Mouse (Mus musculus): ENCODE measurements around the gene Taf5.

Gene Taf5

DNA sequence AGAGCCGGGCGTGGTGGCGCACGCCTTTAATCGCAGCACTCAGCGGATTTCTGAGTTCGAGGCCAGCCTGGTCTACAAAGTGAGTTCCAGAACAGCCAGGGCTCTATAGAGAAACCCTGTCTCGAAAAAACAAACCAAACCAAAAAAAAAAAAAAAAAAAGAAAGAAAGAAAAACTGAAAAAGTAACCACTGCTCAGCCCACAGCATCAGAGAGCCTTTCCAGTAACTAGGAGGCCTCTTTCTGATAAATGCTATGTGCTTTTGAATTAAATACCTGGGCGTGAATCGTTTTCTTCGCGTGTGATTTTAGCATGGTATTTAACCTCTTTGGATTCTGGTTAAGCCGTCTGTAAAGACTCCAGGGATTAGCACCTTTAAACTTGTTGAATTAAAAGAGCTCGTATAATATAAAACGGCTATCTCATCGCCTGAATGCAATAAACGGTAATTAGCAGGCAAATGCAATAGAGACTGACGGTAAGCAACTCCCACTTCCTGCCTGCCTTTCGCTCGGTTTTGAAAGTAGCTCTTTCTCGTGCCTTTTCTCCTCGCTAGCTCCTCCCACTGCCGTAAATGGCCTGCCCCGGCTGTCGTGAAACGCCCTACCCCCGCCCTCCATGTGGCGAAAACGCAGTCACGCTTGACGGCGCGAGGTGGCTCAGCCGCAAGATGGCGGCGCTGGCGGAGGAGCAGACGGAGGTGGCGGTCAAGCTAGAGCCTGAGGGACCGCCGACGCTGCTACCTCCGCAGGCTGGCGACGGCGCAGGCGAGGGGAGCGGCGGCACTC lies at the start of gene Taf5:
Taf5 (plus strand) TSS at position 651 of the 787 bp plus-strand sequence.
- DNase-seq (ENCODE audit: low read depth, low spot score): peak; percentile 99

DNA sequence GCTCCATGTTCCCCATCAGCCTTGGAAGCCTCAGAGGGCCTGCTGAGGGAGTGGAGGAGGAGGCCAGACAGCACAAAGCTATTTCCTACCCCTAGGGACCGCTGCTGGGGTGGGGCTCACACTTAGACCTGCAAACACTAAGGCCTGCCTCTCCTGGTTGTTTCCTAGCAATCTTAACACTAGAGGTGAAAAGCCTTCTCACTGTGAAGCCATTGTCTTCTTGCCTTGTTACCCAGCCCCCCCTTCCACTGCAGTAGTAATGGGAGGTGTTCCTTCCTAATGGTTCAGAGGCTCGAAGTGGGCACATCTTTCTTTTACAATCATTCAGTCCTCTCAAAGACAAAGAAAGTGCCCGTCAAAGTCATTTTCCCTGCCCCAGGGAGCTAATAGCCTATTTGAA lies 49.7 kb upstream of the Taf5 start:
- DNase-seq (ENCODE audit: low read depth, low spot score): no peak

DNA sequence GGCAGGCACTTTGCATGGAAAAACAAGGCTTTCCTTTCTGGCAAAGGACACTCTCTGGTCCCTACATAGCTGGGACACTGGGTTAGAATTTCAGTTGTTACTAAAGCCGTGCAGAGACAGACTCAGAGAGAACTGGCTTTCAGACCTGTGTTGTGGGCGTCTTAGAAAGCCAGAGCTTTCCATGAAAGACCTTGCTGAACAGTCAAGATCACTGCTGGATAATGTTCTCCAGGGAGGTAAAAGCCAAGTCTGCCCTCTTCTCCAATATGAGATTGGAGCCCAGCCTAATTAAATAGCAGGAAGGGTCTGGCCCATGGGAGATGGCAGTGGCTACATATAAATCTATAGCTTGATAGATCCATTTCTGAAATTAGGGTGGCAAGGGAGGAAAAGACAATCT lies 49.2 kb upstream of the Taf5 start:
- no peak for DNase-seq (ENCODE audit: low read depth, low spot score)

DNA sequence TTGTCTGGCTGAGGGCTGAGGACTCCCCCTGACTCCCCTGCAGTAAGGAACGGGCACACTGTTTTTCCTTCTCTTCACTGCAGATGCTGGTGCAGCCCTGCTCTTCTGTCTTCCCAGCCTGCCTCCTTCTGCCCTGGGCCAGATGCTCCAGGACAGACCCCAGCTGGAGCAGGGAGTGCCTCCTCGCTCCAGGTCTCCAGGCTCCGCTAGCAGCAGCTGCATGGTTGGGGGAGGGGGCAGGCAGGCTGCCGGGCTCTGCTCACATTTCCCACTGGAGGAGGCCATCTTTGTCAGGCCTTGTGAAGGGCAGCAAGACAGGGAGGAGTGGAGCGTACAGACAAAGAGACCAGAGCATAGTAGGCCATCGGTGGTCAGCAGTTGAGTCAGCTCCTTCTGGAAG lies 48.2 kb upstream of the Taf5 start:
- no peak for DNase-seq (ENCODE audit: low read depth, low spot score)

DNA sequence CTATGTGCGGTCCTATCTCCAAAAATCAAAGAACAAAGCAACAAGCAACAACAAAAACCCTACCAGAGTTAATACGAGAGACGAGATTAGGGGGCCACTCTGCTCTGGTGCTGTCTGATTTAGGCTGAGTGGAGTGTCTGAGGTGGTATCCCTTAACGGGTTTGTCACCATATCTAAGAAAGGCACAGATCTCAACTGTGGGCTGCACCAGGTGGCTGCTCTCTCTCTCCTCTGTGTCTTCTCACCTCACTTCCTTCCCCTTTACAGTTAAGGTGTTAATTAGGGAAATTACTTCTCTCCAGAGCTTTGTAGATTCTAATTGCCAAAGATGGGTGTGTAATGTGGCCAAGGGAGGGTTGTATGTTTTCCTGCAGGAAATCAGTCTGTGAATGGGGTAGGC lies 44.8 kb upstream of the Taf5 start:
- DNase-seq (ENCODE audit: low read depth, low spot score): no peak

DNA sequence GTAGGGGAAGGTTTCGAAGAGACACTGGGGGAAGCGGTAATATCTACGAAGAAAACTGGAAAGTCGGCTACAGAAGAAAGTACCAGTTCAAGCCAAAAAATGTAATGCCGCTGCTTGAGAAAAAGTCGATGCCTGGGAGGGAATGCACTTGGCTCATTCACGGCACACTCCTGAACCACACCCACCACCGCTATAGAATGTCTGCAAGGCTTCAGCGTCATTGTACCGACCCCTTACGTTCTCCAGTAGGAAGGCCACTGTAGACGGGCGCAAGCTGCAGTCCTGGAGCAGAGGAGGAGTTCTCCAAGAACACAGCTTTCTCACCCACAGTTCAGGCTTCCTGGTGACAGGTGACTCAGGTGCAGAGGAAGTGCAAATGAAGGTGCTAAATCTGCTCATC lies 44.0 kb upstream of the Taf5 start:
- DNase-seq (ENCODE audit: low read depth, low spot score): no peak

DNA sequence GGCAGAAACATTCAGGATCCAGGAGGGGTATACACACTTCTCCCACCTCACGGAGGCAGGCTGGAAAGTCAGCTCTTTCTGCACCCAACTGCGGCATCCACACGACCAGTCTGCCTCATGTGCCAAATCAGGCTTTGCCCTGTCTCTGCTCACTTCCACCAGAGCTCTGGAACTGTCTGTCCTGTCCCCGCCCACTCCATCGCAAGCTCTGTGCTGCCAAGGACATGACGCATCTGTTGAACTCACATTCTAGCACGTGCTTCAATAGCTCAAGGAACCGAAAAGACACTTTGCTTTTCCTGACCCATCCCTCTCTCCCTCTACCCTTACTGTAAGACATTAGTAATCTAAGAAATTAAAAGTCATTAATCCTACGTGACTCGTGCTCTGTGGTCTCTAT lies 42.6 kb upstream of the Taf5 start:
- DNase-seq (ENCODE audit: low read depth, low spot score): no peak

DNA sequence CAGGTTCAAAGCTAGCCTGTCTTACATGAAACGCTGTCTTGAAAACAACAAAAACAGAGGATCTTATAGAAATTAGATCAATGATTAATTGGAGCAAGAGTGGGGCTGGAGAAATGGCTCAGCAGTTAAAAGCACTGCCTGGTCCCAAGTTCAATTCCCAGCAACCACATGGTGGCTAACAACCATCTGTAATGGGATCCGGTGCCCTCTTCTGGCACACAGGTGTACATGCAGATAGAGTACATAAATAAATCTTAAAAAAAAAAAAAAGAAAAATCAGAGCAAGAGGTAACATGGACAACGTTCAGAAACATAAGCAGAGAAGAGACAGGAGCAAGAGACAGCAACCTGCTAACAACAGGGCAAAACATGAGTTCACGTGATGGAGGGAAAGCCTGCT lies 41.0 kb upstream of the Taf5 start:
- DNase-seq (ENCODE audit: low read depth, low spot score): no peak

DNA sequence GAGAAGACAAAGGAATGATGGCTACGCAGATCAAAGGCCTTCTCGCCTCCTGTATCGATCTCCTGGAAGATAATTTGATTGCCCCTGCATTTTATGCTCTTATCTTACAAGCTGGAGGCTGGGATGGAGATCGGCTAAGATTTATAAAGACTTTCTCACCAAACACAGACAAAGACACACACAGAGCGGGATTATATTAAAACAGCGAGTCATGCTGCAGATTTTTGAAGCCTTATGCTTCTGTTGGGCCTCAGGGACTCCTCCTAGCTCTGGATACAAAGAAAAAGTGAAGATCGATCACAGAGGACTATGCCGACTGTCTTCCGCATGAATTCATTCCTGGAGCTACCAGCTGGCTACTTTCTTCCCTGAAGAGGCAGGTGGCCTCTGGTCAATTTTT lies 37.8 kb upstream of the Taf5 start:
- no peak for DNase-seq (ENCODE audit: low read depth, low spot score)

DNA sequence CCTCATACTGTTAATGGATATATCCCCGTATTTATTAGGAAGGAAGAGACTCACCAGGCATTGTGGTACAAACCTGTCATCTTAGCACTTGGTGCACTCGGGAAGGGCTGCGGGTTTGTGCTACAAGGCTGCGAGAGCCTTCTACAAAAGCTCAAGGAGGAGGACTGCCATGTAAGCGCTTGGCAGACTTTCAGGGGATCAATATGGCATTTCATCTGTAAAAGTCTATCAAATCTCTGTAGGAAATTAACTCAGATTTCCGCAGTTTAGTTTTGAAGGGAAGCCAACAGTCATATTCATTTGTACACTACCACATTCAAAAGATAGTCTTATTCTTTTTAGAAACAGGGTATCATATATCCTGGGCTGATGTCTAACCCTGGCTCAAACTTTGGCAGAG lies 35.8 kb upstream of the Taf5 start:
- DNase-seq (ENCODE audit: low read depth, low spot score): no peak

DNA sequence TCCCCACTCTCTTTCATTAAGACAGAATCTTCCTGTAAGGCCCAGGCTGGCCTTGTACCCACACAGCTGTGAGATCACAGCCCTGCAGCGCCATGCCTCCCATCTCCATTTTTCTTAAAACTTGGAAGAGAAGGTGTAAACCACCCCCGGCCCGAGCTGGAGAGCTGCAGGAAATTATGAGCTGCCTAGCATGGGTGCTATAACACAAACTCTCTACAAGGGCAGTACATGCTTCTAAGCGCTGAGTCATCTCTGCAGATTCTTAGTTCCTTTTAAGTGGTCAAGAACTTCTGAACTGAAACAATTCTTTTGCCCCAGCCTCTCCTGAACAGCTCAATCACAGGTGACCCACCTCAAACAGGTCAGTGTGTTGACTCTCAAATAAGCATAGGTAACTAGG lies 32.6 kb upstream of the Taf5 start:
- peak; percentile 40 for DNase-seq (ENCODE audit: low read depth, low spot score)

DNA sequence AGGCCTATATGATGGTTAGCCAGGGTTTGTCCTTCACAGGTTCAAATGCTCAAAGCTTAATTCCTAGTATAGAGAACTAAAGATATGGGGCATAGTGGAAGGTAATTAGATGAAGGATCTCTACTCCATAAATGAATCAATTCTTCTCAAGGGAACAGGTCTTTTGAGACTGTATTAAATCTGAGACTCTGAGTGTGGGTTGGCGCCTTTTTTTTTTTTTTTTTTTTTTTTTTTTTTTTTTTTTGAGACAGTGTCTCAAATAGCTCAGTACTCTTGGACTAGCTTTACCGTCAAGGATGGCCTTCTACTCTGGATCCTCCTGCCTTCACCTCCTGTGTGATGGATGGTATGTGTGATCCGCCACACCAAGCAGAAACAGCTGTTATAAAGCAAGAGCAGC lies 30.9 kb upstream of the Taf5 start:
- no peak for DNase-seq (ENCODE audit: low read depth, low spot score)

DNA sequence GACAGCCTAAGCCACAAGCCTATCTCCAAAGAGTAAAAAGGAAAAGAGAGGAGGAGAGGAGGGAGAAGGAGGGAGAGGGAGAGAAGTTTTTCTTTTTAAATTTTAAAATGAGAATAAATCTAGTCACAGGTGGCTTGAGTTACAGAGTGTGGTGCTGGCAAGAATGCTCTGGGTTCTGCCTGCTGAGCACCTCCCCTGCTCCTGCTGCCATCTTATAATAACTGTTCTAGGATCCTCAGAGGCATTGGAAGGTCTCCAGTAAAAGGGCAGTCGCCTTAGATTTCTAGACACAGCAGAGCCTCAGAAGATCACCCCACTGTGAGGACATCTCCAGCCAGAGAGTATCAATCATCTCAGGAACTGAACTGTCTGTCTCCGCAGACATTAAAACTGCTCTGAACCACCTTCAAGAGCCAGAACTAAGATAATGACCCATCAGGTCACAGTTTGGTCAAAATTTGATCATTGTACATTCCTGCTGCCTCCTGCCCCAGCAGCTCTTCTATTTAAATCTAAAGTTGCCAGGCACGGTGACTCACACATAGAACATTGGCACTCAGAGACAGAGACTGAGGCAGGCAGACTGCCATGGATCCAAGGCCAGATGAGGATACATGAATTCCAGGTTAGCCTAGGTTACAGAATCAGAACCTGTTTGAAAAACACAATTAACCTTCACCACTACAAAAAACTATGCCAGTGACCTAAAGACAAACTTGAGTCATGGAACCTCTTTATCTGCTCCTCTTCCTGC lies 26.6 kb upstream of the Taf5 start:
- no peak for DNase-seq (ENCODE audit: low read depth, low spot score)

DNA sequence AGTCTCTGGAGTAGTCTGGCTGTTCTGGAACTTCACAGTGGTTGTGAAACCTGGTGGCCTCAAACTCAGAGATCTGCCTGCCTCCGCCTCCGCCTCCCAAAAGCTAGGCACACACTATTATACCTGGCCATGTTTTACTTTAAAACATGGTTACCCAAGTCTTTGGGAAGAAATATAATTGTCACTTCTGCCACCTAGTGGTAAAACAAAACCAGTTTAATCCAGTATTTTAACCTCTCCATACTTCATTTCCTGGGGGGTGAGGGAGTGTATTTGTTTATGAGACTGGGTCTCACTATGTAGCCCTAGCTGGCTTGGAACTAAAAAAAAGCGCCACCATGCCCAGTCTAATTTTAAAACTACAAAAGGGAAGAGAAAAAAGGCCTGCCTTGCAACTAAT lies 23.9 kb upstream of the Taf5 start:
- peak; percentile 33 for DNase-seq (ENCODE audit: low read depth, low spot score)

DNA sequence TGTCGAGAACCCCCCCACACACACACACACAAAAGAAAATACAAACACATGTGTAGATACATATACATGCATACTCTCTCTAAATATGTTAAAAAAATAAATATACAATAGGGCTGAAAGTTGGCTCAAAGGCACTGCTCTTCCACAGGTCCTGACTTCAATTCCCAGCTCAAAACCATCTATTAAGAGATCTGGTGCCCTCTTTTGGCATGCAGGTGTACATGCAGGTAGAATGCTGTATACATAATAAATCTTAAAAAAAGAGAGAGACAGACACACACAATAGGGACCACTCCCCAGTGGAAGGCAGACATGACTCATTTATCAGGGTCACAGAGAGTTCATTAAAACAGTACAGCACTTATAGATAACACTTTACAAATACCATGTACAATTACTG lies 21.2 kb upstream of the Taf5 start:
- no peak for DNase-seq (ENCODE audit: low read depth, low spot score)

DNA sequence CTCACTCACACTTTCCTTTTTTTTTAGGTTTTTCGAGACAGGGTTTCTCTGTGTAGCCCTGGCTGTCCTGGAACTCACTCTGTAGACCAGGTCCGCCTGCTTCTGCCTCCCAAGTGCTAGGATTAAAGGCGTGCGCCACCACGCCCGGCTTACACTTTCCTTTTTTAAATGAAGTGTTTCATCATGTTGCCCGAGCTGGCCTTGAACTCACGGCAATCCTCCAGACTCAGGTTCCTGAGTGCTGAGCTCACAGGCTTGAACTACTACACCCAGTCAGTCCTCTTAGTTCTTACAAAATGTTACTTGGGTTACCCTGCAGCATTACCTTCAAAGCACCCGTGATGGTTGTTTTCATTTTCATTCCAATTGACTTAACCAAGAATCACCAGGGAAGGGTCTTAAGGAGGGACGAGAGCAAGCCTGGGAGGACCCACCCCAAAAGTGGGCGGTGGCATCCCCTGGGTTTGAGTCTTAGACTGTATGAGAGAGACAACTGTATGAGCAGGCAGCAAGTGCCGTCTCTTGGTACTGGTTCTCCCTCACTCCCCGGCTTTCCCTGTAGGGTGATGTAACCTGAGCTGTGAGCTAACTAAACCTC lies 20.2 kb upstream of the Taf5 start:
- DNase-seq (ENCODE audit: low read depth, low spot score): no peak

DNA sequence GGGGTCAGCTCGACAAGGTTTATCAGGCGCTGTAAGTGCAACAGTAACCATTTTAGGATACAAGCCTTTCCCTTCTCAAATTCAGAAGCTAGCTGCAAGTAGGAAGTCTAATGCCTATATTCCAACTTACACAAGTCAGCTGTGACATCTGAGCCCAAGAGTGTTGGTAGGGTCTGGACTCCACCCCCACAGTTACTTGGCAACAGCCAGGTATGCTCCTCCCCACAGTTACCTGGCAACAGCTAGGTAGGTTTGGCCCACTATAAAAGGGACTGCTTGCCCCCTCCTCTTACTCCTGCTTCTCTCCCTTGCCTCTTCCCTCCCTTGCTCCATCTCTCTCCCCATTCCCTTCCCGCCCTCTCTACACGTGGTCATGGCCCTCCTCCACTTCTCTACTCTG lies 18.5 kb upstream of the Taf5 start:
- no peak for DNase-seq (ENCODE audit: low read depth, low spot score)

DNA sequence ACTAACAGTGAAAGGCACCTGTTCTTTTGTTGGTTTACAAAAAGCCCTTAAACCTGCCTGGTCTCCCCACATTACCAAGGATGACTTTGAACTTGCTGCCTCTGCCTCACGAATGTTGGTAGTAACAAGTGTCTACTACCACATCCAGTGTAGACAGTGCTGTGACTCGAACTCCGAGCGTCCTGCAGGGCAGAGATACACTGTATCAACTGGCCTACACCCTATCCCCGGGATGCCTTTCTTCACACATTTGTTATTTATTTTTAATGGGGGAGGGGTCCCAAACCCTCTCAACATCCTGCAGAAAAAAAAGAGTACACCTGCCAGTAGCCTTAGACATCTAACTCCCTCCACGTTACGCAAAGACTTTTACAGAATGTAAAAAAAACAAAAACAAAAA lies 17.7 kb upstream of the Taf5 start:
- DNase-seq (ENCODE audit: low read depth, low spot score): no peak

DNA sequence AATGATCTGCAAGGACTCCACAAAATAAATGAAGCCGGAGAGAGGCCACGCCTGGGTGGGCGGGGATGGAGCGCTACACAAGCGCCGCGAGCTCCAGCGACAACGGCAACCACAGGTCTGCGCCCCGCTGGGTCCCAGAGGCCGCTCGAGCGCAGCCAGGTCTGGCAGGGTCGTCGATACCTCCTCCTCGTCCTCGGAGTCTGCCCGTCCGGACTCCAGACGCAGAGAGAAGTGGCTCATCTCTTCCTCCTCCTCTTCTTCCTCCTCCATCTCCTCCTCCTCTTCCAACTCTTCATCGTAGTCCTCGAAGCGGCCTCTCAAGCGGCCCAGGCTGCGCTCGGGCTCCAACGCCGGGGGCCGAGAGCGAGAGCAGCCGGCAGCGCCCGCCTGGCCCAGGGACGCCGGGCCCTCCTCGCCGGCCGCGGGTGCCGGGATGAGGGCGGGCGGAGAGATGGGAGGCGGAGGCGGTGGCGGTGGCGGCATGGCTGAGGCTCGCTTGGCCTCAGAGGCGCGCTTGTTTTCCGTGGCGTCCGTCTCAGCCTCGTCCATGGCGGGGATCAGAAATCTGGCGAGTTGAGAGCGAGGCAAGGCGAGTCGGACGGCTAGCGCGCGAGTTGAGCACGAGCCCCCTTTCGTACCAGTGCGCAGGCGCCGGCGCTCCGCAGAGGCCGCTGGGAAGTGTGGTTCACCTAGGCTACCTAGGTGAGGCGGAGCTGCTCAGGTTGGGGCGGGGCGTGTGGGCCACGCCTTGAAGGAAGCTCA lies 17.1 kb upstream of the Taf5 start, which contains the start of gene Pcgf6:
Pcgf6 (minus strand) TSS at position 636 of the 762 bp plus-strand sequence.
- DNase-seq (ENCODE audit: low read depth, low spot score): peak; percentile 95

DNA sequence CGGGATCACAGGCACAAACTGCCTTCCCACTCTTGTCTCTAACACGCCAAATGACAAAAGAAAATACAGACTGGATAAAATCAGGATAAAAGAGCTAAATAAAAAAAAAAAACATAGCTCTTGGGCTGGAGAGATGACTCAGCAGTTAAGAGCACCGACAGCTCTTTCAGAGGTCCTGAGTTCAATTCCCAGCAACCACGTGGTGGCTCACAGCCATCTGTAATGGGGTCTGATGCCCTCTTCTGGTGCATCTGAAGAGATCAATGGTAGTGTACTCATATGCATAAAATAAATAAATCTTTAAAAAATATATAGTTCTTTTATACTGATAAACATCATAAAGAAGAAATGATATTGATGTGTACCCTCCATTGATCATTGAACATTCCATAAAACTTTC lies 14.6 kb upstream of the Taf5 start:
- DNase-seq (ENCODE audit: low read depth, low spot score): no peak

DNA sequence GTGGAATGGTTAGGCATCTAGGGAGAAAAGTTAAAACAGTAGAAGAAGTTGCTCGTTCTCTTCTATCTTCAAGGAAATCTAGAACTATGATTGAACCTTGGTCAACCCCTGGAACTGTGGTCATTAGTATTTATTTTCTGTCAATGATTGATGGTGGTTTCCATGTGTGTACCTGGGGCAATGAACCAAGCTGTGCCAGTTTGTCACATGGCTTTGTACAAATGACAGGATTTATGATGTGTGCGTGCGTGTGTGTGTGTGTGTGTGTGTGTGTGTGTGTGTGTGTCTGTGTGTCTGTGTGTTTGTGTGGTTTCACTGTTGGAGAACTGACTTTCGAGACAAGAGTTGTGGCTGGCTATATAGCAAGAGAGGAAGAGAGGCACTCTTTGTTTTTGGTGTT lies 14.1 kb upstream of the Taf5 start:
- DNase-seq (ENCODE audit: low read depth, low spot score): no peak

DNA sequence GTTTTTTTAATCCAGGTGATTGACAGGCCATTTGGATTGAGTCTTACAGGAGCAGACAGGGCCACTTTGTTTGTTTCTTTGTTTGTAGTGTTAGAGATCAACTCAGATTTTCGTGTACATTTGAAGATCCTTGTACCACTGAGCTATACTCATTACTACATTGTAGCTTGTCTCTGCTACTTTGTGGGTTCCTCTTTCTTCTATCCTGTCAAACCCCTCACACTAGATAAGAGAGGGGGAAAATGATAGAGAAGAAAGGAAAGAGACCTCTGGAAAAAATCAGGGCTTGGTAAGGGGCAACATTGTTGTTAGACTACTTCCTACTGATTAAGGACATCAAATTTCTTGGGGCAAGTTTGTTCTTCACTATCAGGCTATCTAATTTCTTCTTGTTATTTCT lies 9.9 kb upstream of the Taf5 start:
- DNase-seq (ENCODE audit: low read depth, low spot score): no peak

Measured in A20 (cell line).